Mouse (Mus musculus): Measurements from ENCODE around the gene Wbp2. TPM values are rescaled to one million over a fixed set of nuclear protein-coding genes. Genes with fewer than 3 reads are reported as not detected.

The Wbp2 gene
- polyA plus RNA-seq (2012; fragmentation: generic; extraction: Trizol) = 100 to 1,000 TPM; 134 to 264 TPM

DNA sequence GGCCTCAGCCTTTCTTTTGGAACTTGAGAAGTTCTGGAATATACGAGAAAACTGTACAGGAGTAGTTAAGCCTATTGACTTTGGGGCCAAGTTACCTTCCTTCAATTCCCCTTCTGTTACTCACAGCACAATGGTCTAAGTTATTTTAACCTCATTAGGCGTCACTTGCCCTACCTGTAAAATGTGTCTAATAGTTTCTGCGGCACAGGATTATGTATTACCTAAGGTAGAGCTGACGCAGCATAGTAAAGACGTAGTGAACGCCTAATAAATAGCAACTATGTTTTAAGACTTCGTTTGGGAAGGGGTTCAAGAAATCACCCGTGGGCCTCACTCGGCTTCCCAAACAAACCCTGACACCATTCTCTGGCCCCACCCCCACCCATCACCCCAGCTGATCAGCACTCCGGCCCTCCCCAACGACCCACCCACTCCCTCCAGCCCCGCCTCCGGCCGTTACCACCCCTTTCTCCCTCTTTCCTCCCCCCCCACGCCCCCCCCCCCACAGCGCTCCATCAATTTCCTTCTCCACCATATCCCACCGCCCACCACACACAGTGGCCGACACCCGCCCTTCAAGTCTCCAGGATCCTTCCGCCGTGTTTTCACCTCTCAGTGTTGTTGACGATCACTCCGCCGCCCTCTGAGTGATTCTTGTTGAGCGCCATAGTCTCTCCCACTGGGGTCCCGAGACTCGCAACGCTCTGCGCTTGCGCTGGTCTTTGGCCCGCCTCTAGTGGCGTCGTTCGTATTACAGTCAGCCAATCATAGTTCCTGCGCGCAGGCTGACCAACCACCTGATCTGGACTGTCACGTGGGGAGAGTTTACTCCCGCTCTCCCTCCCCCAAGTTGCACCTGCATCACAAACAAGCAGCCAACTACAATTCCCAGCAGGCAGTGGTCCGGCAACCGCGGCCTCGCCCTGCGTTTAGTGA is at the start of gene Wbp2:
Gene Wbp2 (minus strand): TSS at position 738 of the 936 bp plus-strand sequence.

DNA sequence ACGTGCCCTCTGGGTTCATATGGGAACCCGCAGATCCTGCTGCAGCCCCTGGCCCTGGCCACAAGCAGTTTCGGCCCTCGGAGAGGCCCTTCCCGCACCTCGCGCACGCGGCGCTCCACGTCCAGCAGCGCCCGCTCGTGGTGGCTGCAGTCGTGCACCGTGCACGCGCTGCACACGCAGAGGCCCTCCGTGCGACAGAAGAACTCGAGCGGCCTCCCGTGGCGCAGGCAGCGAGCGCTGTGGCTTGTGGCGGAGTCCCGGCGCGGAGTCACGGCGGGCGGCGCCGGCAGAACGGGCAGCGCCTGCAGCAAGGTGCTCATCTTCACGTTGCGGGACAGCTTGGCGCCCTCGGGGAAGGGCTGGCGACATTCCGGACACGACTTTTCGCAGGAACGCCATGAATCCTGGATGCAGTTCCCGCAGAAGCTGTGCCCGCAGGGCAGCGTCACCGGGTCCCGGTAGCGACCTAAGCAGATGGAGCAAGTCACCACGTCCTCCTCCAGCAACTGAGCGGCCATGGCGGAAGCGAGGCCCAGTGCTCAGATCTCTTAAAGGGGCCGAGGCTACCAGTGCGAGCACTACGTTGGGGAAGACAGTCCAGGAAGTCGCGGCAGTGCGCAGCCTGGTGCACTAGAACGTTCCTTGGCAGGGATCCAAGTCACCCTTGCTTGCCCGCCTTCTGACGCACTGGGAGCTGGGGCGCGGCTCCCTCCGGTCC is 43.9 kb upstream of the Wbp2 start, which contains the start of gene Trim65:
Gene Trim65 (minus strand): TSS at position 641 of the 718 bp plus-strand sequence.

DNA sequence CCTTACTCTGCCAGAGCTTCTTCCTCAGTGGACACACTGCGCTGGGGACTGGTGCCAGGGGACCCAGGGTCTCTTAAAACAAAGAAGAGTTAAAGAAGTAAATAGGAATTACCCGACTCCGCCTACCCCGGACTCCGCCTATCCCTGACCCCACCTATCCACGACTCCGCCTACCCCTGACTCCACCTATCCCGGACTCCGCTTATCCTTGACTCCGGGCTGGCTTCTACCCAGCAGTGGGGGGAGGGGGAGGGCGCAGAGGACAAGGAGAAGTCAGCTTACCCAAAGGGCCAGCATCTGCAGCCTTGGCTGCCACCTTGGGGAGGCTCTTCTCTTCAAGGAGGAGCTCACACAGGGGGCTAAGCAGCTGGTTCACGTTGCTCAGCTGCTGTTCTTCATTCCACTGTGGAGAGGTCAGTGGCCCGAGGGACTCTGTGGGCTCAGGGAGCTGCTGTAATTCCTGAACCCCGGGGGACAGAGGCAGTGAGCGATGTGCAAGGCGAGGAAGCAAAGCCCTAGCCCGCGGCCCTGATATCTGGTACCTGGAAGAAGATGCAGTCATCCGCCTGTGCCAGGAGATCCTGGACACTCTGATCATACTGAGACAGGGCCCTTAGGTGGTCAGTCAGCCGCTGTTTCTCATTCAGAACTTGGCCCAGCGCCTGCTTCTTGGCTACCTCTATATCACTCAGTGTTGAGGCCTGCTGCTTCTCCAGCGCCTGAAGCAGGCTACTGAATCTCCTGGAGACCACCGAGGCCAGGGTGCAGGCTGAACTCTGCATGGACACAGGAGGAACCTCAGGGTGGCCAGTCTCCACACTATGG is 40.6 kb upstream of the Wbp2 start, which contains the start of gene Trim47:
Gene Trim47 (minus strand): TSS at position 55 of the 825 bp plus-strand sequence.

DNA sequence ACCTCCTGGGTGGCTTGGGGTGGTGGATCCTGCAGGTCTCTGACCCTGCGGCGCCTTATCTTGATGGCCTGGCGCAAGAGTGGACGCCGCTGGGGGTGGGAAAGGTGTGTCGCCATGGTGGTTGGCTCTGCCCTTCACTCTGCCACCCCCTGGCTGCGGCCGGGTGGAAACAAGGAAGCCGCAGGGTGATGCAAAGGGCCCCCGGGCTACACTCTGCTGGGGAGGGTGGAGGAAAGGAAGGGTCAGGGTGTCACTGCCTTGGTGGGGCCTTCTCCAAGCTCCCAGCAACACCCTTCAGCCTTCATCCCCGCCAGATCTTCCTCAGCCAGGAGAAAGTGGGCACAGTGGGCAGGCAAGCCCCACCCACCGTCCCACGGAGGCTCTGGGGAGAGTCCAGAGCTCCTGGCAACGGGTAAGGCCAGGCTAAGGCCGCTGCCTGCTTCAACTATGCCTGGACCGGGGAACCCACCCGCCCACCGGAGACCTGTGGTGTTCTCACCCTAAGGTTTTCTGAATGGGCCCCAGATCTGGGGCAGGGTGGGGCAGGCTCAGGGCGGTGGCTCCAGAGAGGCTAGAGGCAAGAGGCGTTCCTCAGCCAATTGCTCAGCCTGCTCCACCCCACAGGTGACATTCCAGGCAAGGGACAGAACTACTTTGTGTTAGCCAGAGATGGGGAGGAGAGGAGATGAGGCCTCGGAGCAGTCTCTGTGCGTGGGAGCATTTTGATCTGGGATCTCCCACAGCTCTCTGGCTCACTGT is 9.2 kb downstream of the Wbp2 start, which contains the start of gene Unc13d:
Gene Unc13d (minus strand): TSS at position 516 of the 759 bp plus-strand sequence.

DNA sequence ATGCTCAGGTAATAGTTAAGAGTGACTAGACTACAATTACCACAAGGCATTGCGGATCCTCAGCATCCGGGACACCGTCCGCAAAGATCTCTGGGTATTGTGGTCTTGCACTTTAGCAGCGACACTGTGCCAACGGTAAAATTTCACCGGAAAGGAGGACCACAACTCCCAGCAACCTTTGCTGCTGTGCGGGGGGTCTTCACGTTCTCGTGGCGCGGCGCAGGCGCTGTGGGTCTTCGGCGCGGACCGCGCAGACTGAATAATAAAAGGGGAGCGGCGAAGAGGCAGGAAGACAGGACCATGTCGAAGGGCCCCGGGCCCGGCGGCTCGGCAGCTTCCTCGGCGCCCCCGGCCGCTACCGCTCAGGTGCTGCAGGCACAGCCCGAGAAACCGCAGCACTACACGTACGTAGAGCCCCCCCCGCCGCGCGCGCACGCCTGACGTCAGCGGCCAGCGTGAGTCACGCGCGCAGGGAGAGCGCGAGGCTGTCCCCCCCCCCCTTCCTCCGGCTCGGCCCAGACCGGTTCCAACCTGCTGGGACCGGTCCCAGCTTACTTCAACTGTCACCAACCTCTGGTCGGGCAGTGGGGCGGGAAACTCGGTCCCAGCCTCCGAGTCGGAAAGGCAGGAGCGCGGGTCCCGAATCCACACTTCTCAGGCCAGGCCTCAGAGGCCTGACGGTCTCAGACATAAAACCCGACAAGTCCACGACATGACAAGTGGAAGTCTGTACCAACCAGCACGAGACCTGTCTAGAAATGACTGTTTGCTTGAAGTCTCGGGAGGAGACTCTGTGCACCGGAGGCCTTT is 56.5 kb downstream of the Wbp2 start, which contains the start of gene Unk:
Gene Unk (plus strand): TSS at position 235 of the 810 bp plus-strand sequence.

Other genes with a start within 250 kb of the Wbp2 start
- gene Myo15b, start 228.6 kb downstream of the Wbp2 start, polyA plus RNA-seq (2012; fragmentation: generic; extraction: Trizol) = under 1 TPM in 1 of 2 experiments, not detected in 1; 0.01 TPM
- 1 to 10 TPM in 1 of 2 experiments, under 1 TPM in 1; 0.22 to 3.3 TPM for gene Smim5, start 187.0 kb downstream of the Wbp2 start, polyA plus RNA-seq (2012; fragmentation: generic; extraction: Trizol)
- gene Smim6, start 175.0 kb downstream of the Wbp2 start, polyA plus RNA-seq (2012; fragmentation: generic; extraction: Trizol) = under 1 TPM in 1 of 2 experiments, not detected in 1; 0.59 TPM
- 10 to 100 TPM; 45.5 to 82.8 TPM for gene Sap30bp, start 153.7 kb downstream of the Wbp2 start, polyA plus RNA-seq (2012; fragmentation: generic; extraction: Trizol)
- gene Recql5, start 153.5 kb downstream of the Wbp2 start, polyA plus RNA-seq (2012; fragmentation: generic; extraction: Trizol) = 10 to 100 TPM in 1 of 2 experiments, 1 to 10 TPM in 1; 8.6 to 17.7 TPM
- 1 to 10 TPM in 1 of 2 experiments, under 1 TPM in 1; 0.50 to 5.1 TPM for gene Itgb4, start 112.3 kb downstream of the Wbp2 start, polyA plus RNA-seq (2012; fragmentation: generic; extraction: Trizol)
- gene Galk1, start 74.3 kb downstream of the Wbp2 start, polyA plus RNA-seq (2012; fragmentation: generic; extraction: Trizol) = 100 to 1,000 TPM; 149 to 512 TPM
- gene H3f3b, start 59.0 kb downstream of the Wbp2 start, polyA plus RNA-seq (2012; fragmentation: generic; extraction: Trizol) = 1,000 to 10,000 TPM in 1 of 2 experiments, 100 to 1,000 TPM in 1; 518 to 1,136 TPM
- gene Unk, start 56.7 kb downstream of the Wbp2 start, polyA plus RNA-seq (2012; fragmentation: generic; extraction: Trizol) = 10 to 100 TPM in 1 of 2 experiments, 1 to 10 TPM in 1; 8.4 to 34.8 TPM
- gene Unc13d, start 9.0 kb downstream of the Wbp2 start, polyA plus RNA-seq (2012; fragmentation: generic; extraction: Trizol) = under 1 TPM; 0.48 to 0.70 TPM
- gene Trim47, start 40.2 kb upstream of the Wbp2 start, polyA plus RNA-seq (2012; fragmentation: generic; extraction: Trizol) = 100 to 1,000 TPM; 116 to 205 TPM
- 1 to 10 TPM; 2.1 to 5.7 TPM for gene Trim65, start 44.1 kb upstream of the Wbp2 start, polyA plus RNA-seq (2012; fragmentation: generic; extraction: Trizol)
- 100 to 1,000 TPM in 1 of 2 experiments, 10 to 100 TPM in 1; 77.3 to 156 TPM for gene Mrpl38, start 51.9 kb upstream of the Wbp2 start, polyA plus RNA-seq (2012; fragmentation: generic; extraction: Trizol)
- gene Fbf1, start 81.2 kb upstream of the Wbp2 start, polyA plus RNA-seq (2012; fragmentation: generic; extraction: Trizol) = 10 to 100 TPM; 18.7 to 71.2 TPM
- 10 to 100 TPM; 63.6 to 92.1 TPM for gene Ten1, start 111.9 kb upstream of the Wbp2 start, polyA plus RNA-seq (2012; fragmentation: generic; extraction: Trizol)
- 10 to 100 TPM in 1 of 2 experiments, 1 to 10 TPM in 1; 8.6 to 44.2 TPM for gene Acox1, start 112.0 kb upstream of the Wbp2 start, polyA plus RNA-seq (2012; fragmentation: generic; extraction: Trizol)
- under 1 TPM; 0.02 to 0.27 TPM for gene Evpl, start 151.1 kb upstream of the Wbp2 start, polyA plus RNA-seq (2012; fragmentation: generic; extraction: Trizol)
- gene Srp68, start 187.2 kb upstream of the Wbp2 start, polyA plus RNA-seq (2012; fragmentation: generic; extraction: Trizol) = 100 to 1,000 TPM in 1 of 2 experiments, 10 to 100 TPM in 1; 62.3 to 111 TPM
- 1 to 10 TPM in 1 of 2 experiments, under 1 TPM in 1; 0.06 to 2.5 TPM for gene Galr2, start 193.9 kb upstream of the Wbp2 start, polyA plus RNA-seq (2012; fragmentation: generic; extraction: Trizol)
- gene Exoc7, start 220.2 kb upstream of the Wbp2 start, polyA plus RNA-seq (2012; fragmentation: generic; extraction: Trizol) = 10 to 100 TPM; 89.3 to 90.3 TPM
- gene Foxj1, start 248.4 kb upstream of the Wbp2 start, polyA plus RNA-seq (2012; fragmentation: generic; extraction: Trizol) = under 1 TPM; 0.12 to 0.51 TPM

Data from C3H10T1/2 (cell line).